Mouse (Mus musculus): ENCODE results near the gene As3mt.

Gene As3mt

GRCm38 (mm10) chr19:46784038-46784437, 76.8 kb downstream of the As3mt start:
- DNase-seq (ENCODE audit: low read depth, low spot score): peak; percentile 39

DNA sequence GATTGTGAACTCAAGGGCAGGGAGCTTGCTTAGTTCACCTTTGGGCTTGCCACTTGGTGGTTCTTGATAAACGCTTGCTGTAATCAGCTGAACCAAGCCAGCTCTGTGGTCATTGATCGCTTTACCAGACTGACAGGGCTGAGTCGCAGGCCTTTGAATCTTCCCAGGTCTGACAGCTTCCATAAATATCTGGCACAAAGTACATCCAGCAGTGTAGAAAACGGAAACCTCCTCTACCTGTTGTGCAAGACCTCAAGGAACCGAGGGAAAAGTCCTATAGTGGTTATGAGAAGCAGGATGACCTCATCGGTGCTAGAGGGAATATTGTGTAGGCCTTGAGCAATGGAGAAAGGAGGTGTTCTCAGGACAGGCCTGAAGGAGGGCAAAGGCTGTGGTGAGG, 77.2 kb downstream of the As3mt start:
- DNase-seq (ENCODE audit: low read depth, low spot score): no peak

GRCm38 (mm10) chr19:46785633-46786032, 78.4 kb downstream of the As3mt start:
- DNase-seq (ENCODE audit: low read depth, low spot score): no peak

- no peak for DNase-seq (ENCODE audit: low read depth, low spot score)
Measured at GRCm38 (mm10) chr19:46789782-46790181, 82.5 kb downstream of the As3mt start.
